Mouse (Mus musculus) layer of hippocampus, adult 9-10 months (tissue): ENCODE measurements at regions not wholly inside any gene's neighbourhood (a gene's known extent, or its start where the extent isn't known, plus 50 kb on each side); places are given as distances from the start of the nearest gene placed in this dataset.

Source experiments
- DNase-seq: peaks from one replicate; pipeline ENCODE4 v3.0.0; 2022; ENCODE audit warnings: low spot score

GRCm38 (mm10) chr7:113059967-113060284 lies 106.2 kb downstream of the Rassf10 start:
- DNase-seq, result no peak

GRCm38 (mm10) chr7:113060991-113061390 lies 107.2 kb downstream of the Rassf10 start:
- DNase-seq, result no peak

GRCm38 (mm10) chr7:113066536-113066935 lies 112.8 kb downstream of the Rassf10 start:
- DNase-seq, result no peak

DNA sequence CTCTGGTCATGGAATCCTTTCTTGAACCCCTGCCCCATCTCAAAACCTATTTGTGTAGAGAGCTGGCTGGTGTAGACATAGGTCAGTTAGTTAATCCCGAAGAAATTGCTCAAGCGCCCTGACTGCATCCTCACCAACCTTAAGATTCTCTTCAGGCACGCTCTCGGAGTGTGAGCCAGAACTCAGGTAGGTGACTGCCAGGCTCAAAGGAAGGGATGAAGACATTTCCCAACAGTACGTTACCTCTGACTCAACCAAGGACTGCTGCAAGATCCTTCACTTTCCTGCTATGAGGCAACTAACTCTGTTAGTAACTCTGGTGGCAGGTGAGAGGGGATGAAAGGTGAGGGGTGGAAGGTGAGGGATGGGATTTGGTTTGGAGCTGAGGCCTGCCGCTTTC lies 114.5 kb downstream of the Rassf10 start:
- DNase-seq, result no peak

DNA sequence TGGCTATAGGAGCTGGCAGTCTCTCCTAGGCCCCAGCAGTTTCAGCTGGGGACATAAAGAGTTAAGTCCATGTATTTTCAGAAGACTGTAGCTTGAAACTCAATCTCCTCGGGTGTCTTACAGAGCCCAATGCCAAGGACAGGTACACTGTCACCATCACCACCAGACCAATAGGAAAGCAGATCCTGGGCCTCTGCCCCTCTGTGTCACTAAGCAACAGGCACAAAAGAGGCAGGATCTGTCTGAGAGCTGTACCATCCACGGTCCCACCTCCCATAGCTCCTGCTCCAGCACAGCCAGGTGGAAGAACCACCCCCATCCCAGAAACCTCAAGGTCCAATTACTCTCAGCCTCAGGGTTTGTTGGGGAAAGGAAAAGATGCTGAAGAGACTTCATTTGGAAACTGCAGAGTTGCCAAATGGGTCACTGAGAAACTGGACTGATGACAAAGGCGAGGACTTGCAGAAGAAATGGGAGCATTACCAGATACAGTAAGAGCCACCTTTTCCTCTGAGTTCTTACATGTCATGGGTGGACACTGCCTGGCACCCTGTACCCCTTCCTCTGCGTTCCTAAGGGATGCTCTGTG lies 115.7 kb downstream of the Rassf10 start:
- no peak for DNase-seq

GRCm38 (mm10) chr7:113071418-113071817 lies 117.7 kb downstream of the Rassf10 start:
- no peak for DNase-seq

GRCm38 (mm10) chr7:113073781-113074180 lies 120.0 kb downstream of the Rassf10 start:
- DNase-seq, result no peak

GRCm38 (mm10) chr7:113075371-113075770 lies 121.6 kb downstream of the Rassf10 start:
- DNase-seq, result no peak

DNA sequence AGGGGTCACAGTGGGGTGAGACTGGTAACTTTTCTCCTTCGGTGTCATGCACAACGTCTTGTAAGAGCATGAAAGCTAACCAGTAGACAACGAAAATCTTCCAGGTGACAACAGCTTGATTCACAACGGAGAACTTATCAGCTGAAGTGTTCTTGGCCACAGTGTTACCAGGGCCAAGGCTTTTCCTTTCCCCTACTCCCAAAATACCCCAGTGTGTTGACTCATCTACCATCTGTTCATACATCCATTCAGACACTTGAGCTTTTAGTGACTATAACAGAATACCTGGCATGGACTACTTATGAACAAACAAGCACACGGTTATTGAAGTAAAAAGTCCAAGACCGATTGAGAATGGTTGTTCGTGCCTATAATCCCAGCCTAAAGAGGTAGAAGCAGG lies 122.5 kb downstream of the Rassf10 start:
- DNase-seq, result no peak

GRCm38 (mm10) chr7:113081120-113081519 lies 126.1 kb upstream of the Arntl start:
- DNase-seq, result no peak

DNA sequence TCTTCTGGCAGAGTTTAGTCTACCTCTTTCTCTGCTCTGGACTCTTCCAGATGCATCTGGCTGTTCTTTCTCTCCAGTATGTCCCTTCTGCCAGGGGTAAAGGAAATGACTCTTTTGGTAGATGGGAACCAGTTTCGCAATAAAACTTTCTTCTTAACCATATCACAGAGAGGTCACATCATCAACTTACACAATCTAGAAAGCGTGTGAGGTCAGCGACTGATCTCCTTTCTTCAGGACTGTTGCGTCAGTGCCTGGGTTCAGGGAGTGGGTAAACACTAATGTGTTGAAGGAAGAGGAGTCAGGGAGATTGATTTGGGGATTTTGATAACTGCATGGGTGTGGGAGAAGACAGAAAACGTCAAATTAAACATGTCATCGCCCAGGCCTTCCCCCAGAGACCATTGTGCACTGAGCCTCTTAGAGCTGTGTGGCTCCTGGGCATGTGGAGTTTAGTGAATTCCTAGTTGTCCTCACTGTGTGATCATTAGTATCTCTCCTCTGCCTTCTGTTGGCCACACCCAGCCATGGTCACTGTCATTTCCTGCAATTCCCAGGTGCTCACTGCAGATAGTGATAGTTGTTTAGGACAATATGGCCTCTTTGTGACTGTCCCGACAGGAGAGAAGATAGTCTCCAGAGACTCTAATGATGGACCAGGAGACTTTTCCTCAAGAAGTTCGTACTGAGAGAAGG lies 122.2 kb upstream of the Arntl start:
- no peak for DNase-seq

- no peak for DNase-seq
Measured at GRCm38 (mm10) chr7:113086158-113086557, 121.1 kb upstream of the Arntl start.

DNA sequence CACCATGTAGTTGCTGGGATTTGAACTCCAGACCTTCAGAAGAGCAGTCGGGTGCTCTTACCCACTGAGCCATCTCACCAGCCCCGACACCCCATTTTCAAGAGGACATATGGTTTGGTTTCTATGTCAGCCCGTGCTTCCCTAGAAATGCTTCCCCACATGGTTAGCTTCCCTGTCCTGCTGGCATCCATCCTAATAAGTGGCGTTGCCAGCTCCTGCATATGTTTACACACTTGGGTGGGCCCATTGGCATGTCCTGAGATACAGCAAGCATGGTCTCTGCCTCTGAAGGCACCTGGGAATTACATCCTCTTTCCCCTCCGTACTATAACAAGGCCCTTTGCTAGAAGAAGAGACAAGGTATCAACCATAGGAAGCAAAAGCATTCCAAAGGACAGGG lies 119.6 kb upstream of the Arntl start:
- DNase-seq, result no peak

DNA sequence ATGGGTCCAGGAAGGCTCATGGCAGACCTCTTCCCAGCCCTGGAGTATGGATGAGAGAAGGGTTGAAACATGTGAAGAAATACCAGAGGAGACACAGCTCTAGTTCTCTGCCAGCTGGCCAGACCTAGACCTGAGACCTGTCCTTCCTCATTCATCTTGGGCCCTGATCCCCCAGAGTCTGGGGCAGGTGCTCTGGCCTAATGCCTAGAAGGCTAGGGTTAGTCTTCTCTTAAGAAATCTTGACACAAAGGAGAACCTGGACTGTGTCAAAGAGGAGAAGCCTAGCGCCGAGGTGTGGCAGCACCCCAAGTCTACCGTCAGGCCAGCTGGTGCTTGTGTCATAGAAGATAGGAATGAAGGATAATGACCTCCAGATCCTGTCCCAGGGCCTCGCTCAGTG lies 118.2 kb upstream of the Arntl start:
- no peak for DNase-seq

DNA sequence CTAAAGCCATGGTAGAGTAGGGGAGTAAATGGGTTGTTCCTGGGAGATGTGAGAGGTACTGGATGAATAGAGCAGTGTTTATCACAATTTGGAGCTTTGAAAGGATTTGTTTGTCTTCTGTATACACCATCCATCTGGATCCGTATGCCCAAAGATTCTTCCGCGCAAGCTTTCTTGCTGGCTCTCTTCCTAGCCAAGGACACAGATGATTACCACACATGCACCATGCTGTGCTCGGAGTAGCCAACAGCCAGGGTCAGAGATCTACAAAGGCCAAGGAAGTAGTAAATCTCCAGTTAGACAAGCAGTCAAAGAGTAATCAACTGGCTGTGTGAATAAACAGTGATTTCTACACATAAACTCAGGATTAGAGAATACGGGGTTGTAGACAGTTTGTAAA lies 113.3 kb upstream of the Arntl start:
- no peak for DNase-seq

DNA sequence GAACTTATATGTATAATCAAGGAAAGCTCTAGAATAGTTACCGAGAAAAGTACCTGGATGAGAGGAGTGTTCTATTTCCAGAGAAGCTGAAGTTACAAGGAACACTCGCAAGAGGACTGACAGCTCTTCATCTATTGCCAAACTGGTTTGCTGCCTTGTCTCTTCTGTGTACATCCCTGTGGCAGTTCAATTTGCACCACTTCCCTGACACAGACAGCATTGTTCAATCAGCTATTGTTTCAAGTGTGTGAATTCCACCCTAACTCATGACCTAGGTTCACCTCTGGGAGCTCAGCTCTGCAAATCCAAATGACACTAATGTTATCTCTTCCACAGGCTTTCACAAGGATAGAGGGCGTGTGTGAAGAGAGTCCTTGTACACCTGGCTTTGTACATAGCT lies 112.2 kb upstream of the Arntl start:
- no peak for DNase-seq

DNA sequence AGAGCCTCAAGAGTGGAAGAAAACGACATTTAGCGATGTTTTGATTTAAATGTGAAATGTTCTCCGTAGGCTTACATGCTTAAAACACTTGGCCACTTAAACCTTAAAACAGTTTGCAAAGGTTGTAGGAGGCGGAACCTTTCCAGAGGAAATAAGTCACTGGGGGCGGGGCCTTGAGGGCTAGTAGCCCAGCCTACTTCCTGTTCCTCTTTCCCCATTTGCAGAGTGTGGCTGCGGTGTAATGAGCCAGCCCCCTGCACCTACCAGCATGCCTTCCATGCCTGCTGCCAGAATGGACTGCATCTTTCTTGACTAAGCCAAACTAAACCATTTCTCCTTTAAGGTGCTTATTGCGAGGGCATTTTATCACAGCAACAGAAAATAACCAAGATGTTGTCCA lies 103.0 kb upstream of the Arntl start:
- no peak for DNase-seq

- DNase-seq, result no peak
Measured at GRCm38 (mm10) chr7:113105359-113105758, 101.9 kb upstream of the Arntl start.

- DNase-seq, result no peak
Measured at GRCm38 (mm10) chr7:113106731-113107130, 100.5 kb upstream of the Arntl start.

- DNase-seq, result no peak
Measured at GRCm38 (mm10) chr7:113107965-113108364, 99.3 kb upstream of the Arntl start.

DNA sequence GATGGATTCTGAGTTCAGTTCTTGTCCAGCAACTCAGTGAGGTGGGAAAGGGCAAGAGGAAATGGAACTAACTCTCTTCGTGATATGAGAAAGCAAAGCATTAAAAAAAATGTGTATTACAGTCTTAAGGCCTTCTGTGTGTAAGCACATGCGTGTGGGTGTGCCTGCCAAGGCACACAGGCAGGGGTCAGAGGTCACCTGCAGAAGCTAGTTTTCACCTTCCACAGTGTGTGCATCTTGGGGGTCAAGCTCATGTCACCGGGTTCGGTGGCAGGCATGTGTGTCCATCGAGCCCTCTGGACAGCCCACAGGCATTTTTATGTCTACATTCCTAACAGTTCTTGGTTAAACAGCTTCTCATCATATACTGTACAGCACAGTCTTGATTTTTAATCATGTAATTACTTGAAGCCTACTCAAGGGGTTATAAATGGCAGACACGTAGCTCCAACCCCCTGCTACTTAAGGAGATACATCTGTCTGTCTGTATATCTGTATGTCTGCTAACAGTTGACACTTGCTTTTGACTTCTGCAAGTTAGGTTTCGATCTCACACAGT lies 98.7 kb upstream of the Arntl start:
- DNase-seq, result no peak

- no peak for DNase-seq
Measured at GRCm38 (mm10) chr7:113109481-113109880, 97.8 kb upstream of the Arntl start.

DNA sequence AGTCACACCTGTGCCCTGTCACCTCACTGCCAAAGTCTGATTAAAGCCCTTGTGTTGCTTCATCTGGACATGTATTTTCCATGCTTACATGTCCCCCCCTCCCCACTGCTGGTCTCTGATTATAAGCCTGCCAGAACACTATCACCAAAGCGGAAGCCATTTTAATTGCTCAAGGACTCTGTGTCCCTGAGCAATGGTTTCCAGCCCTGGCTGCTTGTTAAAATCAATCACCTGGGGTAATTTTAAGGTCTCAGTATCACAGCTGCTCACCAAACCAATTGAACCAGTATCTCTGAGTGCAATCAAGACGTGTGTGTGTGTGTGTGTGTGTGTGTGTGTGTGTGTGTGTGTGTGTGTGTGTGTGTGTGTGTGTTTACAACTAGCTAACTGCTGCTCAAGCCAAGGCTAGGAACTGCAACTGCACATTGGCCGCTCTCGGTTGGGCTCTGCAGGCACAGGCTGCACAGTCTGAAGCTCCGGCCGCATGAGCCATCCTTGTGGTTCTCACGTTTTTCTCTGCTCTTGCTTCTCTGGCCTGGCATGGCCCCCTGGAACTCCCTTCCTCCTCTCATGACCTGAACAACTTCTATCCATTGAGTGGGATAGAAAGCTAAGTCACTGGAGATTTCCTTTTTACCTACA lies 96.3 kb upstream of the Arntl start:
- no peak for DNase-seq
